Mouse (Mus musculus) kidney, embryonic 14.5 days (tissue): ENCODE data around the gene Cacna2d3. TPM values are rescaled to one million over a fixed set of nuclear protein-coding genes. Genes with fewer than 3 reads are reported as not detected.

Experiments used
- ATAC-seq: fragments of 200-750 bp; cut with Nextera tagmentation; 2 replicates; pipeline ENCODE4 v1.8.0; 2017; ENCODE audit warnings: moderate number of reproducible peaks, mild to moderate bottlenecking, moderate TSS enrichment, moderate library complexity; ENCODE audit not compliant: low FRiP score, low TSS enrichment
- H3K27ac ChIP-seq: fragments of 300-500 bp; sonication (generic); 2 replicates; pipeline ENCODE4 v1.5.1; 2014; ENCODE audit warnings: low read depth, mild to moderate bottlenecking, low read length, moderate library complexity, mixed read lengths
- H3K27me3 ChIP-seq: fragments of 300-500 bp; sonication (generic); 2 replicates; pipeline ENCODE4 v1.6.1; 2014; ENCODE audit warnings: mild to moderate bottlenecking, low read length; ENCODE audit not compliant: control insufficient read depth, insufficient read depth
- H3K36me3 ChIP-seq: fragments of 300-500 bp; sonication (generic); 2 replicates; pipeline ENCODE4 v1.6.1; 2014; ENCODE audit warnings: low read length, mixed read lengths; ENCODE audit not compliant: control insufficient read depth, insufficient read depth
- H3K4me1 ChIP-seq: fragments of 300-500 bp; sonication (generic); 2 replicates; pipeline ENCODE4 v1.6.1; 2014; ENCODE audit warnings: low read length, mixed read lengths; ENCODE audit not compliant: control insufficient read depth, insufficient read depth
- H3K4me2 ChIP-seq: fragments of 300-500 bp; sonication (generic); replicated peaks from 2 replicates; pipeline ENCODE4 v1.6.1; 2014; ENCODE audit warnings: low read depth, mild to moderate bottlenecking, low read length
- H3K4me3 ChIP-seq: fragments of 300-500 bp; sonication (generic); 2 replicates; pipeline ENCODE4 v1.5.1; 2014; ENCODE audit warnings: mild to moderate bottlenecking, low read length
- H3K9ac ChIP-seq: fragments of 300-500 bp; sonication (generic); 2 replicates; pipeline ENCODE4 v1.6.1; 2014; ENCODE audit warnings: low read depth, mild to moderate bottlenecking, low read length, moderate library complexity
- H3K9me3 ChIP-seq: fragments of 300-500 bp; sonication (generic); 2 replicates; pipeline ENCODE4 v1.6.1; 2016; ENCODE audit warnings: low read length; ENCODE audit not compliant: control insufficient read depth
- WGBS: fragments of 180-500 bp; shearing (Covaris S2); extraction: QIAGEN DNeasy Blood & Tissue Kit; methylation state at CpG from one replicate; pipeline ENCODE4 v1.1.7; 2014; 5-methylcytosine and 5-hydroxymethylcytosine counted together
- polyA plus RNA-seq: library from polyadenylated mRNA; unstranded; fragments of >200 nt; fragmentation: Nextera tagmentation; extraction: Ambion mirVana; gene quantifications from 2 replicates; pipeline ENCODE4 v1.2.1, GENCODE M21; 2014

Cacna2d3 gene
- polyA plus RNA-seq, 1 experiment from 2014 or later, result 3.9 TPM

DNA sequence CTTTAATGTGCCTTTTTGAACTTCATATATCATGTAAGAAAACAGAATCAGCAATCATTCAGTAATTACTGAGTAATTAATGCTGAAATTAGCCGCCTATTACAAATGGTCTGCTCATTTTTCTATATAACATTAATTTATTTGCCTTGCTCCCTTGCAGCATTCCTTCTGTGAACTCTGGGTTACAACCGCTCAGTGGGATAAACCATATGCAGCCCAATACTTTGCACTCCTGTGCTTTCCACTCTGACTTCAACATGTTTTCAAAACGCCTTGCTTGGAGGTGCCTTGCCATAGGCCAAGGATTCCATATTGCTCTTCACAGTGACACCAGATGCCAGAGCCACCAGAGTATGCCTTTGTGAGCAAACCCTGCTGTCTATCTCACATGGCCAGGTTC lies 546.9 kb downstream of the Cacna2d3 start:
- H3K4me1 ChIP-seq, result peaks cover 12% of the 10 kb centered on the region; the same call in 1 of the 2 replicates
- no peak overlapping the region for H3K27ac ChIP-seq
- 45% methylated on average over 3 of the region's 3 CpGs for WGBS
- H3K4me2 ChIP-seq, result no peak overlapping the region
- no peak; the same call in 1 of the 2 replicates for ATAC-seq
- no peaks in the 10 kb centered on the region for H3K36me3 ChIP-seq
- no peak overlapping the region for H3K9ac ChIP-seq
- no peaks in the 10 kb centered on the region for H3K27me3 ChIP-seq
- no peaks in the 10 kb centered on the region for H3K9me3 ChIP-seq
- H3K4me3 ChIP-seq, result no peak overlapping the region

DNA sequence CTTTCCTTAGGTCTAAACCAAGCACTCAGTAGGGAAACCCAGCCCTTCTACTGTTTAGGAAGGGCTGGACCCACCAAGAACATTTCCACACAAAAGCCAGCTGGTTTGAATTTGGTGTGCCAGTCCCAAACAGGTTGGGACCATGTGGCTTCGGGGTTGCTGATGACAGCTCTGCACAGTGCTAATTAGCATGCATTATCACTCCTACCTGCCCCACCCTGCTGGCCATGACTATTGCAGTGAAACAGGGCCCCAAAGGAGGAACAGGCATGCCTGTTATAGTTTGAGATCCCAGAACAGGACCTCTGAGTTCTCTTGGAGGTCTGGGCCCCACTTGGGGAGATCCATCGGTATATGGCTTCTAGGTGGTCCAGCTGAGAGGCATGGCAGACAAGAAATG lies 549.5 kb downstream of the Cacna2d3 start:
- no peak for ATAC-seq
- WGBS, result 85% methylated on average over 2 of the region's 2 CpGs
- no peak overlapping the region for H3K27ac ChIP-seq
- no peaks in the 10 kb centered on the region for H3K36me3 ChIP-seq
- H3K4me2 ChIP-seq, result no peak overlapping the region
- H3K4me3 ChIP-seq, result no peak overlapping the region
- H3K9me3 ChIP-seq, result no peaks in the 10 kb centered on the region
- H3K9ac ChIP-seq, result no peak overlapping the region
- no peaks in the 10 kb centered on the region for H3K4me1 ChIP-seq
- no peaks in the 10 kb centered on the region for H3K27me3 ChIP-seq

DNA sequence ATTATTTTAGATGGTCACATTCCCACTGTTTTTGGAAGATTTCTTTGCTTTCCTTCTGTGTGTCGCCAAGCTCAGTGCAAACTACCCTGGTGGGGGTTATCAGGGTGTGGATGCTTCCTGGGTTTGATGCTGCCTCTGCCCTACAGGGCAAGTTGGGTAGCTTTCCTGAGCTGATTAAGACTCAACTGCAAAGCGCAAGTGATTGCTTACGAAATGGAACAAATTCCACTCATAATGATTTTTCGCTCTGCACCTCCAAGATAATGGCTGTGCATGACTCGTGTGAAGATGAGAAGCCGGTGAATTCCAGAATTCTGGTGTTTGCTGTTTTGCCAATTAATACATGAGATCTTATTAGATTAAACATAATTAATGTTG lies 557.0 kb downstream of the Cacna2d3 start:
- 85% methylated on average over 6 of the region's 6 CpGs for WGBS

DNA sequence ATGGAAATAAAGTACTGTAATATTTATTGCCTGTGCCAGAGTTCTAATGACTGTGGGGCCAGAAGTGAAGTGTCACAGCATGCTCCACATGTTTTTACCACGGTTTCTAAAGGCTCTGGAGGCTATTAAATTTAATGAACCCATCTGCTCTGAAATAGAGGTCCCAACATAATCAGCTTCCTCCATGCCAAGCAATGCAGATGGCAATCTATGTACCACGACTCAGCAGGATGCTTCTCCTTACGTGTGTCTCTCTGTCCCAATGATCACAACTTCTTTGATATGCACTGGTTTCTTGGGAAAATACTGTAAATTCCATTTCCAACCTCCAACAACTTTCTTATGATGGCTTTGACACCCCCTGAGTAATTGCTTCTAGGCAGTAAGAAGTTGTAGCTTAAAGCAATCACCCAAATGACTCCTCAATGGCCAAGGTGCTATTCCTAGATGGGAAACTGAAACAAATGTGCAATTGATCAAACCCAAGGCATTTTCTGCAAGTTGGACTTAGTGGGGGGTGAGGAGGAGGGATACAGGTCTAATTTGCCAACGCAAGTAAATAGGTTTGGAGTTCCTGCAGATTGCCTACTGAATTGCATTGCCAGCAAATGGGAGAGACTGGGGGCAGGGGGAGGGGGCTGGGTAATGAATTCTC lies 557.5 kb downstream of the Cacna2d3 start:
- Histone ChIP-seq H3K27me3 (no peaks in the 10 kb centered on the region), H3K4me1 (no peaks in the 10 kb centered on the region), H3K27ac (no peak overlapping the region), H3K9ac (no peak overlapping the region), H3K4me3 (no peak overlapping the region), H3K4me2 (no peak overlapping the region), H3K9me3 (no peaks in the 10 kb centered on the region), H3K36me3 (no peaks in the 10 kb centered on the region)
- no peak for ATAC-seq
- 18% methylated on average over 4 of the region's 4 CpGs for WGBS

More for the DNA sequence above, 557.0 kb downstream of the Cacna2d3 start:
- Histone ChIP-seq H3K4me1 (no peaks in the 10 kb centered on the region), H3K27me3 (no peaks in the 10 kb centered on the region), H3K9me3 (no peaks in the 10 kb centered on the region), H3K9ac (no peak overlapping the region), H3K27ac (no peak overlapping the region), H3K4me2 (no peak overlapping the region), H3K4me3 (no peak overlapping the region), H3K36me3 (no peaks in the 10 kb centered on the region)
- no peak for ATAC-seq

DNA sequence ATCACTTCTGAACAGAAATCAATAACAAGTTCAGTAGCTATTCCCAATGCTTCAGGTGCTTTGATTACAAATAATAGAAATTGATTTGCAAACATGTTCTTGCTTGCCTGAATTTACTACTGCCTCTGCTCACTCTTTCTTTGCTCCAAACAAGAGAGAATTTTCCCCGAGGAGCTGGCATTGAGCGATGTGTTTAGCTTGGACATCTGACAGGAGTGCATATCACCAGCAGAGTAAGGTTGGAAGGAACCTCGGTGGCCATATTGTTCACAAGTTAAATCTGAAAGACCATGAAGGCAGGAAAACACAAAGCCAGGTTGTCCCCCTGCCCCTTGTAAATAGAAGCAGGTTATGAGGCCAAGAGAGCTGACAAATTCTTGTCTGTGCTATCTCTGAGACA lies 561.9 kb downstream of the Cacna2d3 start:
- Histone ChIP-seq H3K4me1 (no peaks in the 10 kb centered on the region), H3K36me3 (no peaks in the 10 kb centered on the region), H3K4me3 (no peak overlapping the region), H3K27ac (no peak overlapping the region), H3K9me3 (no peaks in the 10 kb centered on the region), H3K27me3 (no peaks in the 10 kb centered on the region), H3K9ac (no peak overlapping the region), H3K4me2 (no peak overlapping the region)
- WGBS, result 82% methylated on average over 3 of the region's 3 CpGs
- ATAC-seq, result no peak

DNA sequence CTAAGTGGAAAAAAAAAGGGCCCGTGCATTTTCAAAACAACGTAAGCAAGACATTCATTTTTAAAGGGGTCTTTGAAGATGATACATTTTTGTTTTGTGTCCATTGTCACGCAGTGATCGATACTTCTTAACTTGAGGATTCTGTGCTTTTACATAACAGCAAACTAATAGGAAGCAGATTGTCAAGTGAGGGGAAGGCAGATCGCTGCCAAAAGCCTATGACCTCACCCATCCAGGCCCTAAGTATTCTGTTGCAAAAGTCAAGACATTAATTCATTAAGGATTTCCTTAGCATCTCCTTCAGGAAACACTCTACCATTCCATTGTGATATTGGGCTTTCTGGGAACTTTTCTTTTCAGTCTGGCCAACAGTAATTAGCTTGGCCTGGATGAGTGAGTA lies 564.6 kb downstream of the Cacna2d3 start:
- Histone ChIP-seq H3K9ac (no peak overlapping the region), H3K36me3 (no peaks in the 10 kb centered on the region), H3K4me3 (no peak overlapping the region), H3K9me3 (no peaks in the 10 kb centered on the region), H3K27ac (no peak overlapping the region), H3K27me3 (no peaks in the 10 kb centered on the region), H3K4me2 (no peak overlapping the region), H3K4me1 (no peaks in the 10 kb centered on the region)
- ATAC-seq, result no peak
- 88% methylated on average over 5 of the region's 5 CpGs for WGBS

DNA sequence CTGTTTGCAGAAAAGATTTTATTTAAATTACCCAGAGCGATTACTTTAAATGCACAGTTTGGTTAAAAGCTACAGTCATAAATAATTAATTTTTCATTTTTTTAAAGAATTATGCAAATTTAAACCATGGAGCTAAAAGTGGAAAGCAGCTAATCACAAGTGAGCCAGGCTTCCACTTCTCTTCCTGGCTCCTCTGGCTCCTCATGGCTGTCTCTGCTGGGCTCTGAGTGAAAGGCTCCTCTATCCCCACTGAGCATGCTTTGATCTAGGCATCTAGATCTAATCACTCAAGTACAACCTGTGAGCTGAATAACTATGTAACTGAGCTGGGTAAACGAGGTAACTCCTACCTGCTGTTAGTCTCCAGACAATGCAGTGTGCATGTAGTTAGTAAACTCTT lies 577.5 kb downstream of the Cacna2d3 start:
- Histone ChIP-seq H3K4me3 (no peak overlapping the region), H3K36me3 (no peaks in the 10 kb centered on the region), H3K27me3 (no peaks in the 10 kb centered on the region), H3K9me3 (peaks cover 6% of the 10 kb centered on the region; the same call in 1 of the 2 replicates), H3K27ac (no peak overlapping the region), H3K4me2 (no peak overlapping the region), H3K9ac (no peak overlapping the region), H3K4me1 (no peaks in the 10 kb centered on the region)
- no peak for ATAC-seq
- 51% methylated on average over 2 of the region's 2 CpGs for WGBS

DNA sequence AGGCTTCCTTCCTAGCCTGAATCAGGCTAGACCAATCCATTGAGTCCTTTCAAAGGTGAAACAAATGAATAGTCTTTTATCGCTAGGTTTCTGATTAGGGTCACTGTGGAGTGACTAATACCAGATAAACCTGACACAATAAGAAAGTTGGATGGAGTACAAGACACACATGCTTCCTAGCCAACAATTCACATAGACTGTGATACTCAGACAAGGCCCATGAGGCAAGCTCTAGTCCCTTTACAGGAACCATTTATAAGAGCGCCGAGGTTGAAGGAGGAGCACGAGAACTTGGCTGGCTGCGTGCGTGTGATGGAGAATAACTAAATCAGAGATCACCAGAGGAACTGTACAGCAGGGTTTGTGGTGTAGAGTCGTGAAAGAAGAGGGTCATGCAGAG lies 584.0 kb downstream of the Cacna2d3 start:
- H3K4me2 ChIP-seq, result no peak overlapping the region
- H3K27me3 ChIP-seq, result no peaks in the 10 kb centered on the region
- H3K4me3 ChIP-seq, result no peak overlapping the region
- H3K36me3 ChIP-seq, result no peaks in the 10 kb centered on the region
- ATAC-seq, result no peak
- H3K4me1 ChIP-seq, result 0 out of 2 replicates have a peak, but pooled peaks cover 8% of the 10 kb centered on the region
- WGBS, result 86% methylated on average over 7 of the region's 7 CpGs
- H3K9ac ChIP-seq, result no peak overlapping the region
- H3K9me3 ChIP-seq, result no peaks in the 10 kb centered on the region
- no peak overlapping the region for H3K27ac ChIP-seq

DNA sequence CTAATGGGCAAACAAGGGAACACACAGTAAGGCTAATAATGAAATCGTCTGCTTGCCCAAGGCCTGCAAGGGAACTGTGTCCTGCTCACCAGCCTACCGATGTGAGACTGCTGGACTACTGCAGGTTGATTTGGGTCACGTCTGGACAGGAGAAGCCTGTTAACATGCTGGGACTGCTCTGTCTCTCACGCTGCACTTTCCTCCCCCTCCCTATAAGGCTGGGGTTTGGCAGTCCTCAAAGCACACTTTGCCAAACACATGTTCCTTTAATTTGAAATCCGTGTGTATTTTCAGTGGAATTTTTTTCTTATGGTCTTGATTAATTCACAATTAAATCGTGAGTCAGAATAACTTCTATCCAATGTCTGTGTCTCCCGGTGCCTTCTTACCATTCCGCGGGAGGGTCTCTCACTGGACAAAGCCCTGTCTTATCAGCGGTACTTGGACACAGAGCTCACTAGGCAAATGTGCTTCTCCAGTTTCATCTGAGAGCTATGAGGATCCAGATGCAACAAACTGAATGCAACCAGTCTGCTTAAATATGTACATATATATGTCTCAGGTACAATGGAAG lies 584.6 kb downstream of the Cacna2d3 start:
- Histone ChIP-seq H3K4me1 (0 out of 2 replicates have a peak, but pooled peaks cover 8% of the 10 kb centered on the region), H3K27me3 (no peaks in the 10 kb centered on the region), H3K36me3 (no peaks in the 10 kb centered on the region), H3K27ac (no peak overlapping the region), H3K9ac (no peak overlapping the region), H3K4me3 (no peak overlapping the region), H3K4me2 (no peak overlapping the region), H3K9me3 (no peaks in the 10 kb centered on the region)
- WGBS, result 84% methylated on average over 10 of the region's 10 CpGs
- no peak for ATAC-seq
